Mouse (Mus musculus) neutrophil, adult 59 days (primary cell): ENCODE measurements around the gene Atp5mpl. TPM values are rescaled to one million over a fixed set of nuclear protein-coding genes. Genes with fewer than 3 reads are reported as not detected.

Source experiments
- total RNA-seq, 2 experiments: library from RNA; stranded (reverse); gene quantifications; 1 replicate in 1 of 2; 2 replicates in 1 of 2; pipeline ENCODE4 v1.2.4; 2023

Atp5mpl gene
- total RNA-seq = 100 to 1,000 TPM; 151 to 165 TPM

GRCm38 (mm10) chr12:111966683-111967173 is at the start of gene Atp5mpl:
Atp5mpl (minus strand) TSS chr12:111966977.

GRCm38 (mm10) chr12:111980887-111981367 is 14.2 kb upstream of the Atp5mpl start, which contains the start of gene Rd3l:
Rd3l (minus strand) TSS chr12:111981317.

GRCm38 (mm10) chr12:111971231-111971686 is 4.5 kb upstream of the Atp5mpl start, which contains the start of gene Tdrd9:
Tdrd9 (plus strand) TSS chr12:111971559.

Other genes starting within 250 kb of the Atp5mpl start
- 10 to 100 TPM; 47.0 to 50.7 TPM for gene Klc1, start 208.1 kb downstream of the Atp5mpl start, total RNA-seq
- gene Xrcc3, start 153.1 kb downstream of the Atp5mpl start, total RNA-seq = 1 to 10 TPM; 3.4 to 5.9 TPM
- 1 to 10 TPM; 1.8 to 5.1 TPM for gene Zfyve21, start 152.8 kb downstream of the Atp5mpl start, total RNA-seq
- 1 to 10 TPM; 2.1 to 2.3 TPM for gene Ppp1r13b, start 58.9 kb downstream of the Atp5mpl start, total RNA-seq
- under 1 TPM in 1 of 2 experiments, not detected in 1; 0.29 TPM for gene Tdrd9, start 4.6 kb upstream of the Atp5mpl start, total RNA-seq
- gene Rd3l, start 14.3 kb upstream of the Atp5mpl start, total RNA-seq = not detected
- gene Aspg, start 139.7 kb upstream of the Atp5mpl start, total RNA-seq = under 1 TPM; 0.42 to 0.44 TPM
- not detected for gene Kif26a, start 179.2 kb upstream of the Atp5mpl start, total RNA-seq